Mouse (Mus musculus): ENCODE data around the gene Gpr174. TPM values are rescaled to one million over a fixed set of nuclear protein-coding genes. Genes with fewer than 3 reads are reported as not detected.

The Gpr174 gene
- polyA plus RNA-seq (2014; fragmentation: Nextera tagmentation; extraction: Ambion mirVana): not detected in 2 replicates

- WGBS: 65% methylated on average over 2 of the region's 2 CpGs
- no peaks in the 10 kb centered on the region for H3K9me3 ChIP-seq (ENCODE audit: control insufficient read depth, low read length)
- H3K27me3 ChIP-seq (ENCODE audit: control insufficient read depth, insufficient read depth, low read length): no peaks in the 10 kb centered on the region
- H3K4me2 ChIP-seq (ENCODE audit: low read depth, low read length): no peak within 1 kb of the TSS
- no peaks in the 10 kb centered on the region for H3K36me3 ChIP-seq (ENCODE audit: control insufficient read depth, insufficient read depth, low read length)
- no peak within 1 kb of the TSS for H3K9ac ChIP-seq (replicated peaks; ENCODE audit: low read depth, low read length)
- no peak within 1 kb of the TSS for H3K4me3 ChIP-seq (ENCODE audit: low read depth, low read length)
- no peaks in the 10 kb centered on the region for H3K4me1 ChIP-seq (ENCODE audit: control insufficient read depth, insufficient read depth, low read length)
- no peak within 1 kb of the TSS for H3K27ac ChIP-seq (ENCODE audit: low read depth, low read length)
- ATAC-seq (ENCODE audit: low read depth): no peak
Measured at GRCm38 (mm10) chrX:107255486-107256227, at the start of gene Gpr174. Gene Gpr174 (plus strand): TSS chrX:107255878.

GRCm38 (mm10) chrX:107217577-107218090 lies 38.0 kb upstream of the Gpr174 start:
- H3K4me1 ChIP-seq (ENCODE audit: control insufficient read depth, insufficient read depth, low read length): no peaks in the 10 kb centered on the region

GRCm38 (mm10) chrX:107224846-107225245 lies 30.8 kb upstream of the Gpr174 start:
- no peak overlapping the region for H3K4me2 ChIP-seq (ENCODE audit: low read depth, low read length)
- WGBS: 70% methylated on average over 1 of the region's 1 CpGs
- no peak overlapping the region for H3K4me3 ChIP-seq (ENCODE audit: low read depth, low read length)
- ATAC-seq (ENCODE audit: low read depth): no peak
- no peaks in the 10 kb centered on the region for H3K9me3 ChIP-seq (ENCODE audit: control insufficient read depth, low read length)
- no peaks in the 10 kb centered on the region for H3K36me3 ChIP-seq (ENCODE audit: control insufficient read depth, insufficient read depth, low read length)
- no peak overlapping the region for H3K27ac ChIP-seq (ENCODE audit: low read depth, low read length)
- H3K9ac ChIP-seq (replicated peaks; ENCODE audit: low read depth, low read length): no peak overlapping the region
- no peaks in the 10 kb centered on the region for H3K4me1 ChIP-seq (ENCODE audit: control insufficient read depth, insufficient read depth, low read length)
- H3K27me3 ChIP-seq (ENCODE audit: control insufficient read depth, insufficient read depth, low read length): no peaks in the 10 kb centered on the region

More at GRCm38 (mm10) chrX:107217577-107218090, 38.0 kb upstream of the Gpr174 start:
- Histone ChIP-seq H3K27me3 (ENCODE audit: control insufficient read depth, insufficient read depth, low read length) (no peaks in the 10 kb centered on the region), H3K9ac (replicated peaks; ENCODE audit: low read depth, low read length) (no peak overlapping the region), H3K4me2 (ENCODE audit: low read depth, low read length) (no peak overlapping the region), H3K36me3 (ENCODE audit: control insufficient read depth, insufficient read depth, low read length) (no peaks in the 10 kb centered on the region), H3K27ac (ENCODE audit: low read depth, low read length) (no peak overlapping the region), H3K4me3 (ENCODE audit: low read depth, low read length) (no peak overlapping the region), H3K9me3 (ENCODE audit: control insufficient read depth, low read length) (no peaks in the 10 kb centered on the region)
- ATAC-seq (ENCODE audit: low read depth): no peak
- WGBS: 85% methylated on average over 2 of the region's 2 CpGs

- WGBS: 38% methylated on average over 1 of the region's 1 CpGs
- Histone ChIP-seq H3K4me1 (ENCODE audit: control insufficient read depth, insufficient read depth, low read length) (no peaks in the 10 kb centered on the region), H3K27ac (ENCODE audit: low read depth, low read length) (no peak overlapping the region), H3K4me3 (ENCODE audit: low read depth, low read length) (no peak overlapping the region), H3K4me2 (ENCODE audit: low read depth, low read length) (no peak overlapping the region), H3K36me3 (ENCODE audit: control insufficient read depth, insufficient read depth, low read length) (no peaks in the 10 kb centered on the region), H3K9ac (replicated peaks; ENCODE audit: low read depth, low read length) (no peak overlapping the region), H3K27me3 (ENCODE audit: control insufficient read depth, insufficient read depth, low read length) (no peaks in the 10 kb centered on the region), H3K9me3 (ENCODE audit: control insufficient read depth, low read length) (no peaks in the 10 kb centered on the region)
- no peak for ATAC-seq (ENCODE audit: low read depth)
Measured at GRCm38 (mm10) chrX:107231214-107231613, 24.5 kb upstream of the Gpr174 start.

- Histone ChIP-seq H3K27me3 (ENCODE audit: control insufficient read depth, insufficient read depth, low read length) (no peaks in the 10 kb centered on the region), H3K9me3 (ENCODE audit: control insufficient read depth, low read length) (no peaks in the 10 kb centered on the region), H3K4me1 (ENCODE audit: control insufficient read depth, insufficient read depth, low read length) (no peaks in the 10 kb centered on the region), H3K9ac (replicated peaks; ENCODE audit: low read depth, low read length) (no peak overlapping the region), H3K4me2 (ENCODE audit: low read depth, low read length) (no peak overlapping the region), H3K4me3 (ENCODE audit: low read depth, low read length) (no peak overlapping the region), H3K27ac (ENCODE audit: low read depth, low read length) (no peak overlapping the region), H3K36me3 (ENCODE audit: control insufficient read depth, insufficient read depth, low read length) (no peaks in the 10 kb centered on the region)
- no peak for ATAC-seq (ENCODE audit: low read depth)
Measured at GRCm38 (mm10) chrX:107234655-107235054, 21.0 kb upstream of the Gpr174 start.

GRCm38 (mm10) chrX:107236461-107236860 lies 19.2 kb upstream of the Gpr174 start:
- no peak for ATAC-seq (ENCODE audit: low read depth)
- 82% methylated on average over 1 of the region's 1 CpGs for WGBS
- no peaks in the 10 kb centered on the region for H3K9me3 ChIP-seq (ENCODE audit: control insufficient read depth, low read length)
- H3K4me3 ChIP-seq (ENCODE audit: low read depth, low read length): no peak overlapping the region
- H3K27ac ChIP-seq (ENCODE audit: low read depth, low read length): no peak overlapping the region
- H3K36me3 ChIP-seq (ENCODE audit: control insufficient read depth, insufficient read depth, low read length): no peaks in the 10 kb centered on the region
- H3K9ac ChIP-seq (replicated peaks; ENCODE audit: low read depth, low read length): no peak overlapping the region
- H3K27me3 ChIP-seq (ENCODE audit: control insufficient read depth, insufficient read depth, low read length): no peaks in the 10 kb centered on the region
- no peak overlapping the region for H3K4me2 ChIP-seq (ENCODE audit: low read depth, low read length)
- no peaks in the 10 kb centered on the region for H3K4me1 ChIP-seq (ENCODE audit: control insufficient read depth, insufficient read depth, low read length)

- H3K4me3 ChIP-seq (ENCODE audit: low read depth, low read length): no peak overlapping the region
- no peak overlapping the region for H3K27ac ChIP-seq (ENCODE audit: low read depth, low read length)
- no peaks in the 10 kb centered on the region for H3K27me3 ChIP-seq (ENCODE audit: control insufficient read depth, insufficient read depth, low read length)
- H3K4me2 ChIP-seq (ENCODE audit: low read depth, low read length): no peak overlapping the region
- no peak for ATAC-seq (ENCODE audit: low read depth)
- H3K36me3 ChIP-seq (ENCODE audit: control insufficient read depth, insufficient read depth, low read length): no peaks in the 10 kb centered on the region
- 83% methylated on average over 2 of the region's 2 CpGs for WGBS
- no peaks in the 10 kb centered on the region for H3K9me3 ChIP-seq (ENCODE audit: control insufficient read depth, low read length)
- H3K9ac ChIP-seq (replicated peaks; ENCODE audit: low read depth, low read length): no peak overlapping the region
- no peaks in the 10 kb centered on the region for H3K4me1 ChIP-seq (ENCODE audit: control insufficient read depth, insufficient read depth, low read length)
Measured at GRCm38 (mm10) chrX:107250390-107250789, 5.3 kb upstream of the Gpr174 start.

- Histone ChIP-seq H3K4me2 (ENCODE audit: low read depth, low read length) (no peak overlapping the region), H3K36me3 (ENCODE audit: control insufficient read depth, insufficient read depth, low read length) (no peaks in the 10 kb centered on the region), H3K27me3 (ENCODE audit: control insufficient read depth, insufficient read depth, low read length) (no peaks in the 10 kb centered on the region), H3K4me3 (ENCODE audit: low read depth, low read length) (no peak overlapping the region), H3K9me3 (ENCODE audit: control insufficient read depth, low read length) (no peaks in the 10 kb centered on the region), H3K9ac (replicated peaks; ENCODE audit: low read depth, low read length) (no peak overlapping the region), H3K27ac (ENCODE audit: low read depth, low read length) (no peak overlapping the region), H3K4me1 (ENCODE audit: control insufficient read depth, insufficient read depth, low read length) (no peaks in the 10 kb centered on the region)
- ATAC-seq (ENCODE audit: low read depth): no peak
- WGBS: 44% methylated on average over 1 of the region's 1 CpGs
Measured at GRCm38 (mm10) chrX:107264619-107265018, 8.9 kb downstream of the Gpr174 start.

GRCm38 (mm10) chrX:107277606-107278005 lies 21.9 kb downstream of the Gpr174 start:
- Histone ChIP-seq H3K27me3 (ENCODE audit: control insufficient read depth, insufficient read depth, low read length) (no peaks in the 10 kb centered on the region), H3K4me1 (ENCODE audit: control insufficient read depth, insufficient read depth, low read length) (no peaks in the 10 kb centered on the region), H3K4me2 (ENCODE audit: low read depth, low read length) (no peak overlapping the region), H3K27ac (ENCODE audit: low read depth, low read length) (no peak overlapping the region), H3K9ac (replicated peaks; ENCODE audit: low read depth, low read length) (no peak overlapping the region), H3K9me3 (ENCODE audit: control insufficient read depth, low read length) (no peaks in the 10 kb centered on the region), H3K4me3 (ENCODE audit: low read depth, low read length) (no peak overlapping the region), H3K36me3 (ENCODE audit: control insufficient read depth, insufficient read depth, low read length) (no peaks in the 10 kb centered on the region)
- ATAC-seq (ENCODE audit: low read depth): no peak
- 70% methylated on average over 2 of the region's 2 CpGs for WGBS

Measured in neural tube, embryonic 14.5 days (tissue).